Mouse (Mus musculus) cerebellum, adult 2 months (tissue): ENCODE data around the gene Gm13199. TPM values are rescaled to one million over a fixed set of nuclear protein-coding genes. Genes with fewer than 3 reads are reported as not detected.

ENCODE experiments used
- DNase-seq, 2 experiments: peaks; one replicate each; pipeline ENCODE4 v3.0.0; 2021
- H3K27ac ChIP-seq: fragments of 200-500 bp; 2 replicates; pipeline ENCODE4 v1.5.1; 2012; ENCODE audit warnings: low read length, control low read depth, inconsistent platforms; ENCODE audit not compliant: insufficient read depth
- H3K27me3 ChIP-seq: fragments of 200-500 bp; 2 replicates; pipeline ENCODE4 v1.6.1; 2012; ENCODE audit warnings: inconsistent platforms, mild to moderate bottlenecking, low read length, moderate library complexity; ENCODE audit not compliant: control insufficient read depth, insufficient read depth
- H3K4me1 ChIP-seq: fragments of 200-500 bp; 2 replicates; pipeline ENCODE4 v1.6.1; 2011; ENCODE audit warnings: low read length; ENCODE audit not compliant: control insufficient read depth, insufficient read depth
- H3K4me3 ChIP-seq: fragments of 200-500 bp; replicated peaks from 2 replicates; pipeline ENCODE3; 2011; ENCODE audit warnings: mild to moderate bottlenecking, low read depth, low read length, control low read depth; ENCODE audit not compliant: insufficient read depth
- CTCF ChIP-seq: fragments of 200-500 bp; IDR thresholded peaks from 2 replicates; pipeline ENCODE4 v1.5.1; 2011; ENCODE audit warnings: low read depth, mild to moderate bottlenecking, control low read depth, low read length, moderate library complexity, borderline replicate concordance; ENCODE audit not compliant: insufficient read depth
- POLR2A ChIP-seq: fragments of 200-500 bp; IDR thresholded peaks from 2 replicates; pipeline ENCODE4 v1.6.1; 2011; ENCODE audit warnings: low read length, control low read depth, borderline replicate concordance; ENCODE audit not compliant: insufficient read depth
- WGBS: fragments of 180-500 bp; shearing (Covaris S2); methylation state at CpG from one replicate; pipeline ENCODE4 v1.1.7; 2018; 5-methylcytosine and 5-hydroxymethylcytosine counted together
- polyA plus RNA-seq: library from polyadenylated mRNA; depleted of rRNA; stranded (reverse); fragments of >200 nt; gene quantifications from 2 replicates; pipeline ENCODE4 v1.2.3, GENCODE M21; 2012; rRNA removed

Gene Gm13199
- polyA plus RNA-seq, 1 experiment, result 9.5 TPM

DNA sequence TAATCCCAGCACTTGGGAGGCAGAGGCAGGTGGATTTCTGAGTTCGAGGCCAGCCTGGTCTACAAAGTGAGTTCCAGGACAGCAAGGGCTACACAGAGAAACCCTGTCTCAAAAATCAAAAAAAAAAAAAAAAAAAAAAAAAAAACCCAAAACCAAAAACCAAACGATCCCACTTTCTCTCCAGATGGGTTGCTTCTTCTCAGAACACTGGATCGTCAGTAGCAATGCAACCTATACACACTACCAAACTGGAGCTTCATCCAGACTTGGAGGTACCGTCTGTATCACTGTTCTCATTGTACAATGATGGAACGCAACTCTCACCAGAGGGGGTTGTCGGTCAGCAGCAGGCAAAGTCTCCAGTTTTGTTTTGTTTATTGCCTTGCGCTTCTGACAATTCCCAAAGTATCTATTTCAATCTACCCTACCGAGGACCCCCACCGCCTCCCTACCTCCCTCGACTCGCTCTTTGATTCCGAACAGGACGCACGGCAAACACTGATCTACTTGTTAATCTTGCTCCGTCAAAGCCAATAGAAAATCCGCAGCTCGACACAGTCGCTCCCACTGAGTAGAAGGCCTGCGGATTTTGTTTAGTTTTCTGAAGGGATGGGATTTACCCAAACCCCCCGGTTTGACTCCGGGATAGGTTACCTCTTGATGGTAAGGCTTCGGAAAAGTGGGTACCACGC, 18.4 kb downstream of the Gm13199 start:
- H3K4me1 ChIP-seq, result no peaks in the 10 kb centered on the region
- peak overlapping the region; percentile 91 for H3K27ac ChIP-seq
- TF ChIP-seq CTCF (no peak), POLR2A (no peak)
- 3% methylated on average over 23 of the region's 23 CpGs for WGBS
- H3K4me3 ChIP-seq, result peak overlapping the region; percentile 99
- no peaks in the 10 kb centered on the region for H3K27me3 ChIP-seq
- DNase-seq, result no peak

DNA sequence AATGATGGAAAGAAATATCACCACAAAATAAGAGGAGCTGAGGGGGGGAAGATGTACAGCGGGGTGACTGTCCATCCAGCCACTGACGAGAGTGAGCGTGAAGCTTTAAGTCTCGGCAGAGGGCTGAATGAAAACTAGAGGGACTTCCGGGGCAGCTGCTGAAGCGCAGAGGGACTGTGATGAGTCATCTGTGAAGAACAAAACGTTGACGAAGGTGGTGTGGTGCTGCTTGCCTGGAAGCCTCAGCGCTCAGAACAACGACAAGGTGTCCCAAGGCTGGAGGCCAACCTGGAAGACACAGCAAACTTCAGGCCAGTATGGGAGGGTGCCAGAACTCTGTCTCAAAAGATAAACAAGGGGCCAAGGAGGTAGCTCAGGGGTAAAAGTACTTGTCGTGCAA, 21.9 kb downstream of the Gm13199 start:
- DNase-seq, result no peak
- 94% methylated on average over 11 of the region's 11 CpGs for WGBS
- H3K27ac ChIP-seq, result no peak overlapping the region
- TF ChIP-seq CTCF, result no peak
- TF ChIP-seq POLR2A, result no peak
- no peaks in the 10 kb centered on the region for H3K4me1 ChIP-seq
- no peaks in the 10 kb centered on the region for H3K27me3 ChIP-seq
- no peak overlapping the region for H3K4me3 ChIP-seq

DNA sequence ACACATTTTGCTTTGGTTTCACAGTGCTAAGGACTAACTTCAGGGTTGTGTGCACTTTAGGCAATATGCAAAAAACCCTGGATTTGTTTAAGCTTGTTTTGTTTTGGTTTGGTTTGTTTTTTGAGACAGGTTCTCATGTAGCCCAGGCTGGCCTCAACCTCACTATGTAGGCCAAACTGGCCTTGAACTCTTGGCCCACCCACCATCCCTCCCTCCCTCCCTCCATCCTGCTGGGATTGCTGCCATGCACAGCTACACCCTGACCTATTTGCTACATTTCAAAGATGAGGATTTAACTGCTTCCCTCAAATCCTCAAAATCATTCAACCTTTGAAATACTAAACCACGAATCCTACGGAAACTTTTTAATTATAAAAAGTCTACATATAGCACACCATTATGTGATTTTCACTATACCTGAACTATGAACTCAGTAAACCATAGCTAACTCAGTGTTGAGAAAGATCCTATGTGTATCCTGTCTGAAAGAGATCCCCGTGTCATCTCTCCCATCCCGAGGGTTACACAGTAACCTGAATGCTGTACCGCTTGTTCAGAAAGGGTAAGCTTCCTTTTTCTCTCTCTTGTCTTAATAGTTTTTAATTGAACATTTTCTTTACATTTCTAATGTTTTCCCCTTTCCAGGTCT, 37.3 kb downstream of the Gm13199 start:
- Histone ChIP-seq H3K4me1 (no peaks in the 10 kb centered on the region), H3K27me3 (no peaks in the 10 kb centered on the region), H3K27ac (no peak overlapping the region), H3K4me3 (no peak overlapping the region)
- TF ChIP-seq CTCF (no peak), POLR2A (no peak)
- no peak for DNase-seq
- WGBS, result 96% methylated on average over 5 of the region's 5 CpGs

DNA sequence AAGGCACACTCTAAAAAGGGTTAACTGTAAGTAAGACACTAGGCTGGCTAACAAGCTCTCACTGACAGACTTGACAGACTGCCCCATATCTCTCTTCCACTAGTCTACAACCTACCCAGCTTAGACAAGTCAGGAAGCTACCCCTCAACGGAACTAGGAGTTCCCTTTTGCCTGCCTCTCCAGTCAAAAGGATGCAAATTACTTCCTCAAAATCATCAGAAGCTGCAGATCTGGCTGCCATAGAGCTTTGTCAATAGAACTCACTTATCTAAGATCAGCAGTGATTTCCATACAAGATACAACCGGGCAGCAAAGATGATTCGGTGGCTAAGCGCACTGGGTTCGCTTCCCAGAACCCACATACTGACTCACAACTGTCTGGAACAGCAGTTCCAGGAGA, 38.0 kb downstream of the Gm13199 start:
- 91% methylated on average over 5 of the region's 5 CpGs for WGBS
- DNase-seq, result no peak
- H3K27me3 ChIP-seq, result no peaks in the 10 kb centered on the region
- H3K4me3 ChIP-seq, result no peak overlapping the region
- H3K27ac ChIP-seq, result no peak overlapping the region
- no peaks in the 10 kb centered on the region for H3K4me1 ChIP-seq
- TF ChIP-seq CTCF (no peak), POLR2A (no peak)

DNA sequence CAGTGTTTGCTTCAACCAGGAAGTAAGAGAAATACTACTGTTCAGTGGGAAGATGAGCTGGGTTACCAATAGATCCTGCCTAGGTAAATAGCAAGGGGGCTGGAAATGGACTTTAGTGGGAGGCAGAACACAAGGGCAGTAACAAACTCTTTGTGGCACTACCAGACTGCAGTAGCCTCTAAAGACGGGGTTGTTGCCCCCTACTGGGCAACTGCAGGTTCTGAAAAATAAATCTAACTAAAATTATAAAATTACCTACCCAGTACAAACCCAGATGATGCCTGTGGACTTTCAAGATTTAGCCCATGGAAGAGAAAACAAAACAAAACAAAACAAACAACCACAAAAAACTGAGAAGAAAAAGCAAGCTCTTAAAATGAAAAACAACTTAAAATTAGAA, 38.5 kb downstream of the Gm13199 start:
- TF ChIP-seq POLR2A (no peak), CTCF (peak; percentile 18; the same call in 1 of the 2 replicates)
- Histone ChIP-seq H3K27me3 (no peaks in the 10 kb centered on the region), H3K4me3 (no peak overlapping the region), H3K4me1 (no peaks in the 10 kb centered on the region), H3K27ac (no peak overlapping the region)
- no peak for DNase-seq
- WGBS, result 17% methylated on average over 1 of the region's 1 CpGs

DNA sequence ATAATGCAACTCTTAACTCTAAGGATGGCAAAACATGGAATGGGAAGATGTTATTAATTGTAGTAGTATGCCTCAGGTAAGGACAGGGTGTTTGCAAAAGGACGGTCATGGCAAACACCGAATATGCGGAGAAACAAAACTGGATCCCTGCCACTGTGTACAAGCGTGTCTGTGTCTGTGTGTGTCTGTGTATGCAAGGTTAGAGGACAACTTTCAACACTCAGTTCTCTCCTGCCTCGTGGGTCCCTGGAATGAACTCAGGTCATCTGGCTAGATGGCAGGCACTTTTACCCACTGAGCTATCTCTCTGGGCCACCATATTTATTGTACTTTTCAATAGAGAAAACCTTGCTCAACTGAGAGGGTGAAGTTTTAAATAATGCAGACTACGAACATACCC, 40.3 kb downstream of the Gm13199 start:
- no peak overlapping the region for H3K4me3 ChIP-seq
- H3K4me1 ChIP-seq, result no peaks in the 10 kb centered on the region
- H3K27ac ChIP-seq, result no peak overlapping the region
- TF ChIP-seq CTCF (no peak), POLR2A (no peak)
- no peaks in the 10 kb centered on the region for H3K27me3 ChIP-seq
- no peak for DNase-seq
- 93% methylated on average over 6 of the region's 6 CpGs for WGBS

DNA sequence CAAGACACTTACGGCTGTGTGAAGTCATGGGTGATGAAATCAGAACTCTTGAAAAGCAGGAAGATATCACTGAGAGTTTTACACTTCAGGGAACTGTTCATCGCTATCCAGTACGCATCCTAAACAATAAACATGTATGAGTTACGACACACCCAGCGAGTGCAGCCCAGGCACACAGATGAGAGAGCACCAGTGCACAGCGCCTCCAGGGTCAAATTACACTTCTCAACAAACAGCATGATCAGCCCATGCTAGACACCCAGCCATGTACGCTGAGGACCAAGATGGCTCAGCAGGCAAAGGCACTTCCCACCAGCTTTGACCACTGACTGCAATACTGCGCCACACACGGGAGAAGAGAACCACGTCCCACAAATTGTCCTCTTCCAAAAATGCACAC, 41.5 kb downstream of the Gm13199 start:
- Histone ChIP-seq H3K4me3 (no peak overlapping the region), H3K27me3 (no peaks in the 10 kb centered on the region), H3K4me1 (no peaks in the 10 kb centered on the region), H3K27ac (no peak overlapping the region)
- TF ChIP-seq CTCF (no peak), POLR2A (no peak)
- WGBS, result 93% methylated on average over 10 of the region's 10 CpGs
- DNase-seq, result no peak

Other genes starting within 250 kb of the Gm13199 start
- gene Camk1d, start 148.4 kb downstream of the Gm13199 start, polyA plus RNA-seq, result 25.3 and 25.6 TPM in 2 replicates
- 15.2 and 15.7 TPM in 2 replicates for gene Nudt5, start 17.9 kb downstream of the Gm13199 start, polyA plus RNA-seq
- gene Cdc123, start 17.8 kb downstream of the Gm13199 start, polyA plus RNA-seq, result 136 and 142 TPM in 2 replicates
- gene Sec61a2, start 32.5 kb upstream of the Gm13199 start, polyA plus RNA-seq, result 119 and 123 TPM in 2 replicates
- 7.2 and 9.5 TPM in 2 replicates for gene Dhtkd1, start 79.9 kb upstream of the Gm13199 start, polyA plus RNA-seq
- gene Upf2, start 88.5 kb upstream of the Gm13199 start, polyA plus RNA-seq, result 19.3 and 21.8 TPM in 2 replicates